Mouse (Mus musculus): ENCODE results near the gene Cfap97d1. TPM values are rescaled to one million over a fixed set of nuclear protein-coding genes. Genes with fewer than 3 reads are reported as not detected.
A peak's percentile ranks its signal among the peaks of the same experiment; 100 is the strongest.
"Not testable (repeated sequence)": the region's sequence is repeated elsewhere in the genome, so short reads cannot be mapped to it uniquely, and the experiment has no call there.

Cfap97d1 gene
- total RNA-seq, 2 experiments from 2014 or later = not detected

- DNase-seq = no peak
Observed at GRCm38 (mm10) chr11:101974181-101974580, 9.9 kb upstream of the Cfap97d1 start.

- peak; percentile 40 for DNase-seq
Observed at GRCm38 (mm10) chr11:101974923-101975322, 9.2 kb upstream of the Cfap97d1 start.

- DNase-seq = no peak
Observed at GRCm38 (mm10) chr11:101976949-101977348, 7.1 kb upstream of the Cfap97d1 start.

GRCm38 (mm10) chr11:101979140-101979539, 4.9 kb upstream of the Cfap97d1 start:
- no peak for DNase-seq

- no peak for DNase-seq
Observed at GRCm38 (mm10) chr11:101980603-101981157, 3.4 kb upstream of the Cfap97d1 start.

- DNase-seq = no peak
Observed at GRCm38 (mm10) chr11:101981850-101982249, 2.2 kb upstream of the Cfap97d1 start.

- DNase-seq = no peak
Observed at GRCm38 (mm10) chr11:101982981-101983411, 1.1 kb upstream of the Cfap97d1 start.

- no peak for DNase-seq
Observed at GRCm38 (mm10) chr11:101983431-101983921, 603 bp upstream of the Cfap97d1 start.

GRCm38 (mm10) chr11:101985450-101985849, 1.4 kb downstream of the Cfap97d1 start:
- DNase-seq = not testable (repeated sequence)

GRCm38 (mm10) chr11:101985990-101986389, 1.9 kb downstream of the Cfap97d1 start:
- DNase-seq = peak; percentile 84

GRCm38 (mm10) chr11:101986913-101987312, 2.8 kb downstream of the Cfap97d1 start, which contains the start of gene Dusp3:
Gene Dusp3 (minus strand): TSS chr11:101987013.
- no peak for DNase-seq

- DNase-seq = no peak
Observed at GRCm38 (mm10) chr11:101990244-101990643, 6.2 kb downstream of the Cfap97d1 start.

GRCm38 (mm10) chr11:101991813-101992212, 7.7 kb downstream of the Cfap97d1 start:
- DNase-seq = no peak

- no peak for DNase-seq
Observed at GRCm38 (mm10) chr11:101992411-101992810, 8.3 kb downstream of the Cfap97d1 start.

- DNase-seq = no peak
Observed at GRCm38 (mm10) chr11:101994100-101994499, 10.0 kb downstream of the Cfap97d1 start.

GRCm38 (mm10) chr11:101995938-101996337, 11.9 kb downstream of the Cfap97d1 start:
- no peak for DNase-seq

- no peak for DNase-seq
Observed at GRCm38 (mm10) chr11:101998258-101998657, 14.2 kb downstream of the Cfap97d1 start.

GRCm38 (mm10) chr11:101999466-101999865, 15.4 kb downstream of the Cfap97d1 start:
- no peak for DNase-seq

GRCm38 (mm10) chr11:102004251-102004650, 20.2 kb downstream of the Cfap97d1 start:
- no peak for DNase-seq

- no peak for DNase-seq
Observed at GRCm38 (mm10) chr11:102006271-102006670, 22.2 kb downstream of the Cfap97d1 start.

- no peak for DNase-seq
Observed at GRCm38 (mm10) chr11:102006688-102007087, 22.6 kb downstream of the Cfap97d1 start.

GRCm38 (mm10) chr11:102008372-102008771, 24.3 kb downstream of the Cfap97d1 start:
- DNase-seq = no peak

- no peak for DNase-seq
Observed at GRCm38 (mm10) chr11:102008954-102009637, 25.0 kb downstream of the Cfap97d1 start.

- DNase-seq = no peak
Observed at GRCm38 (mm10) chr11:102010140-102010539, 26.1 kb downstream of the Cfap97d1 start.
